Mouse (Mus musculus): ENCODE results near the gene Lmcd1.
"Not testable (repeated sequence)": the region's sequence is repeated elsewhere in the genome, so short reads cannot be mapped to it uniquely, and the experiment has no call there.

Gene Lmcd1

DNA sequence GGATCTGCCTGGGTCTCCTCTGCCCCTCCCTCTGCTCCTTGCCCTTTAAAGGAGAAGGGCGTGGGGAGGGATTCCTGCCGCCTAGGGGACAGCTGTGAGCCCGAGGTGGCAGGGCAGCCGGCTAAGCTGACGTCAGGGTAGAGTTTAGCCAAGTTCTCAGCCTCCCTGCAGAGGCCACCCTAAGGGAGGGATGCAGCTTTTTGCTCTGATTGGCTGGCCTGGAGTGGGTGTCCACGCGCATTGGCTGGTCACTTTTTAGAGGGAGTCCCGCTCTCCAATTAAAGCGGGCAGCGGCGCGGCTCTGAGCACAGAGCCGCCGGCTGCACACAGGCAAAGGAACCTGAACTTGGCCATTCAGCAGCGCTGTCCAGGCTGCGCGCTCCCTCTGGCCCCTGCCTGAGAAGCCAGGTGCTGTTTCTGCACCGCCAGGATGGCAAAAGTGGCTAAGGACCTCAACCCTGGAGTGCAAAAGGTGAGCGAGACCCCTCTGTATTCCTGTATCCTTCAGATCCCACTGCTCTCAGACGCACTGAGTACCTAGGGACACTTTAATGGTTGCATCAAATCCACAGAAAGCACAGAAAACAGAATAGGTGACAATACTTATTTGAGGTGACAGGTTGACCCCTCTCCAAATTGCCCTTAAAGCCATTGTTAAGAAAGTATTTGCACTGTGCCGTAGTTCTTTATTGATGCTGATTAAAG lies at the start of gene Lmcd1:
Gene Lmcd1, plus strand, starts transcription at position 258 of the 705 bp plus-strand sequence.
- peak; percentile 59 for DNase-seq

- DNase-seq = no peak
Observed at GRCm38 (mm10) chr6:112223877-112224632, 49.5 kb upstream of the Lmcd1 start.

DNA sequence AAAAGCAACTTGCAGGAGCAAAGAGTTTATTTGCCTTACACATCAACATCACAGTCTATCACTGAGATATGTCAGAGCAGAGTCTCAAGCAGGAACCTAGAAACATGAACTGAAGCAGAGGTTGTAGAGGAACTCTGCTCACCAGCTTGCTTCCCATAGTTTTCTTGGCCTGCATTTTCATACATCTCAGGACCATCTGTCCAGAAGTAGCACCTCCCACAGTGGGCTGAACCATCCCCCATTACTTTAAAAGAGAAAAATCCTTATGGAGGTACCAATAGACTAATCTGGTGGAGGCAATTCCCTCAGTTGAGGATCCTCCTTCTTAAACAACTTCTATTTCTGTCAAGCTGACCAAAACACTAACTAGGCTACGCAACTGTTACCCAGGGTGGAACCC lies 36.8 kb upstream of the Lmcd1 start:
- DNase-seq = no peak

DNA sequence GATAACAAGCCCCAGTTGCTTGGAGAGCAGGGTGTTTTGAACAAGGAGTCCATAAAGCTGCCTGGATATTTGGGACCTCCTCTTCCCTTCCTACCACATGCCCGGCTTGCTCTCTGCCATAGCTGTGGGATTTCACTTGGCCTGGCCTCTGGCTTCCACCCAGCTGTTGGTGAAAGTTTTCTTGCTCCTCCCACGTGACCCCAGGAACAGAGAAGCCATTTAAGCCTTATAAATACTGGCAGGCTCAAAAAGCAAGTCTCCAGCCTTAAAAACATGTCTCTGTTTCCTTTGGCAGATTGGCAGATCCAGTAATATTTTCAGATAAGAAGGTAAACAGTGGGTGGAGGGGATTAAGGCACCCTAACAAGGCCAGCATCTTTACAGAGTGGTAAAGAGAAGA lies 31.3 kb upstream of the Lmcd1 start:
- no peak for DNase-seq

- peak; percentile 9 for DNase-seq
Observed at GRCm38 (mm10) chr6:112245639-112246038, 27.9 kb upstream of the Lmcd1 start.

DNA sequence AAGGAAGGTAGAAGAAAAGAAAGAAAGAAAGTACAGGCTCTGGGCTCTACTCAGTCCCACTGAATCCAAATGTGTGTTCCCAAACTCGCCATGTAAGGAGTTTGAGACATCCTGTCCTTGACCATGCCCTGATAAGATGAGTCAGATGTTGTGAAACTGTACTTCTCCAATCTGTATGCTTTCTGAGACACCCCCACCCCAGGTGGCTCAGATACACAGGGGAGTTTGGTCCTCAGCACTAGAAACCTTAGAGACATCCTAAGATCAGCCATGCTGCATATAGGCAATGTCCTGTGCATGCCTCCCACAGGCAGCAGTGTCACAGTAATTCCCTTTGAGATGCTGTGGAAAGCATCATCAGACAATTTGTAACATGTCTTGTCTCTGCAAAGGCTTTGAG lies 26.9 kb upstream of the Lmcd1 start:
- DNase-seq = no peak

- not testable (repeated sequence) for DNase-seq
Observed at GRCm38 (mm10) chr6:112253943-112254342, 19.6 kb upstream of the Lmcd1 start.

GRCm38 (mm10) chr6:112254967-112255366 lies 18.6 kb upstream of the Lmcd1 start:
- DNase-seq = no peak

DNA sequence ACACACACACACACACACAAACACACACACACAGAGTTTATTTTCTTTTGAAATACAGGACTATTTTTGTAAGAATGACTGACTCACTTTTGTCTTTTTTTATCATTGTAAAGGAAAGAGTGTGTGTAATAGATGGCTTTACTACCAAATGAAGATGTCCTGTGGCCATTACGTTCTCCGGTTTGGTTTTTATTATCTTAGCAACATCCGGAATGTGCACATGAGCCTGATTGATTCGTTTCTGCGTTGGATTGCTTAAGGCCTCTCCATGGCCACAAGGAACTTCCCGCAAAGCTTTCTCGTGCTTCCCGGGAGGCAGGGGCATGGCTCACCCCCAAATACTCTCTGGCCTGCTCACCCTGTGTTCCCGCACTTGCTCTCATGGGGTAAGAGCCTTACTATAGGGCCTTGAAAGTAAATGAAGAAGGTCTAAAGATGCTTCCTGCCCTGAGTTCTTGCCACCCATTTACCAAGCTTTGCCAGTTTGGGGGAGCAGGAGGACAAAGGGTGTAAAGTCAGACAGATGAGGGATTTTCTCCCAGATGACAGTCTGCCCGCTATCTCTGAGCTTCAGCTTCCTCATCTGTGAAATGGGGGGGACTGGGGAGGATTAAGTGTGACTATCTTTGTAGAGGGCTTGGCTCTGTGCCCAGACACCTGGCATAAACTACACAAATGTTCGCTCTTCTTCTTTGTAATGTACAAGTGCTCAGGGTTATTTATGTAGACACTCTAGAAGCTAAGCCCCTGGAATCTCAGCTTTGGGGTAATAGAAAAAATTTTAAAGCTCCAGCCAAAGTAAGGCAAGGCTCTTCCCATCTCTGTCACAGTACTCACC lies 18.0 kb upstream of the Lmcd1 start:
- DNase-seq = peak; percentile 11

- DNase-seq = no peak
Observed at GRCm38 (mm10) chr6:112256599-112256998, 17.0 kb upstream of the Lmcd1 start.

- no peak for DNase-seq
Observed at GRCm38 (mm10) chr6:112261089-112261488, 12.5 kb upstream of the Lmcd1 start.

- no peak for DNase-seq
Observed at GRCm38 (mm10) chr6:112264321-112264720, 9.2 kb upstream of the Lmcd1 start.

- no peak for DNase-seq
Observed at GRCm38 (mm10) chr6:112266631-112267030, 6.9 kb upstream of the Lmcd1 start.

- DNase-seq = no peak
Observed at GRCm38 (mm10) chr6:112267661-112268357, 5.7 kb upstream of the Lmcd1 start.

DNA sequence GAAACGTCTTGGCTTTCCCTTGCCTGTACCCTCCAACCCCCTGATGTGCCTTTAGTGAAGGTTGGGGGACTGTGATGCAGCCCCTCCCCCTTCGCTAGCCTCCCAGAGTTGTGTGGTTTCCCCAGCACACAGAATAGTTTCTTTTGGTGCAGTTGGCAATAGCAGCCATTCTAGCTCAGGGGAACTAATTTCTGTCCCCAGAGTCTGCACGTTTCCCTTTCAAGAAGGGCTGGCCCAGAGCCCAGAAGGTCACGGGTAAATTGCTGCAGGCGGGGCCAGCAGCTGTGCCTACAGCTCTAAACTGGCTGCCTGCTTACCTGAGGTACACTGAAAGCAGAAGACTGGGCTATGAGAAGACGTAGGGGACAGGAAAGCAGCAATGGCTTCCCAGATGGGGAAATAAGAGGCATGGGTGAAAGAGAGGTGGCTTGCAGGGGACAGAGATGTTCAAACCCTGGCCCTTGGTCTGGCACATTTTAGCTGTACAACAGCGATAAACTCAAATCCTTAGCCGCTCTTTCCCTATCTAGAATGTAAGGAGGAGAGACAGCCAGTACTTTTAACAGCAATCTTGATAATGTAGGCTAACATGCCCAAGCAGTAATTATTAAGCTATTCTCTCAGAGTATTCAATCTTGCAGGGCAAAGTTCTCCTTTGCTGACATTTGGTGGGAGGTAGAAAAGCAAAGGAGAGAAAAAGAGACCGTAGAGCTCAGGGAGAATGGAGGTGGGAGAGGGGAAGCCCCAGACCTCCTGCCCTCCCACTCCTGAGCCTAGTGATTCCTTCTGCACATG lies 900 bp downstream of the Lmcd1 start:
- DNase-seq = peak; percentile 12

GRCm38 (mm10) chr6:112275731-112276245 lies 2.2 kb downstream of the Lmcd1 start:
- no peak for DNase-seq

GRCm38 (mm10) chr6:112278805-112279204 lies 5.2 kb downstream of the Lmcd1 start:
- DNase-seq = no peak

DNA sequence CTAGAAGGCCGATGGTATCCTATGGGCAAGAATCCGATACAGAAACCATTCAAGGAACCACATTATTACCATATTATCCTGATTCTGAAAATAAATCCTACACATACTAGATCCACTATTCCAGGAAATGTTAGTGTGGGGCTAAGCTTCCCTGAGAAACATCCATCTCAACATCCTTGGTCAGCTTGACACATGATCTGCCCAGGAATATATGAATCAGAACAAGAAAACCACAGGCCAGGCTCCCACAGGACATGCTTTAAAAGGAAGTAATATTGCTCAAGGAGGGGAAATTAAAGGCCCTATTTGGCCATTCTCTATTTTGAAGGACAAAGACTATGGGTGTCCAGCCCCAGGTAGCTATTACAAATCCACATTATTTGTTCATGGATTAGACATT lies 6.6 kb downstream of the Lmcd1 start:
- DNase-seq = no peak

DNA sequence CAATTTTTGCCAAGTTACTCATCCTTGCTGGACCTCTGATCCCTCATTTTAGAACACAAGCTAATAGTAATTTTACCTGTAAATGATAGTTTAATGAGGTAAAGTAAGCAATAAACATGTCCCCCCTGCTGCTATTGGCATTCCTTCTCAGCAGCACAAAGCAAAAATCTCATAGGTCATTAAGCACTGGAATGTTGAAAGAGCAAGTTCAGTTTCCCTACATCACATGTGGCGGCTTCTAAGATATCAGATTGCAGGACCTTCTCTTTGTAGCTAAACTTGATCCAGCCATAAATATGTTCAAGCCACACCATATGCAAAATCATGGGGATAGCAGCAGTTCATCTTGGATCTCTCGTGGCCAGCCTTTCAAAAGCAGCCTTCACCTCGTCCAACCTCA lies 7.4 kb downstream of the Lmcd1 start:
- DNase-seq = no peak

- no peak for DNase-seq
Observed at GRCm38 (mm10) chr6:112281935-112282334, 8.4 kb downstream of the Lmcd1 start.

GRCm38 (mm10) chr6:112284087-112284486 lies 10.5 kb downstream of the Lmcd1 start:
- no peak for DNase-seq

DNA sequence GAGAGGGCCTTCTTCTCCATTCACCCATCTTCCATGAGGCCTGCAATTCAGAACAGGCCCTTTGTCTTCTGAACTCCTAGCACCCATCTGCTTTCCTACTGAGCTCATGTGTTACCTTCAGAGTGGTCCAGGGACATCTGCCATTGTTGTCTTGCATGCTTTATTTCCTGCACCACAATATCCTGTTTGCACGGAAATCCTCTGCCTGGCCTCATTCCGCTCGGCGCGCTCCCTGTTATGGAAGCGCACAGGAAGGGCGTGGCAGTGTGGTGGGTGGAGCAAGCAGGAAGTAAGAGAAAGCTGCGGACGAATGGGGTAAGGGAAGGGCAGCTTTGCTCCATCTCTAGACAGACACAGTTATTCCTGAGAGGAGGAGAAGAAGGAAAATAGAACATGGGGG lies 14.1 kb downstream of the Lmcd1 start:
- no peak for DNase-seq
